Mouse (Mus musculus) spleen, postnatal 36 days (tissue): ENCODE measurements around the gene Pi4ka.

Source experiments
- DNase-seq, 2 experiments: peaks; one replicate each; pipeline ENCODE4 v3.0.0; 2022; ENCODE audit warnings: low spot score in 2 of 2, mixed read lengths in 1 of 2

The Pi4ka gene

GRCm38 (mm10) chr16:17275721-17276120 lies 130.4 kb downstream of the Pi4ka start, which contains the start of gene Tmem191c:
Gene Tmem191c, plus strand, starts transcription at chr16:17276077.
- DNase-seq, result no peak

GRCm38 (mm10) chr16:17271856-17272255 lies 134.3 kb downstream of the Pi4ka start:
- DNase-seq, result no peak

GRCm38 (mm10) chr16:17271124-17271523 lies 135.0 kb downstream of the Pi4ka start:
- DNase-seq, result peak in 1 of 2 experiments; percentile 33

GRCm38 (mm10) chr16:17269872-17270271 lies 136.2 kb downstream of the Pi4ka start:
- DNase-seq, result no peak

GRCm38 (mm10) chr16:17267937-17268336 lies 138.2 kb downstream of the Pi4ka start:
- no peak for DNase-seq

GRCm38 (mm10) chr16:17266113-17266512 lies 140.0 kb downstream of the Pi4ka start:
- no peak for DNase-seq

GRCm38 (mm10) chr16:17261341-17261740 lies 144.8 kb downstream of the Pi4ka start:
- no peak for DNase-seq

- no peak for DNase-seq
Measured at GRCm38 (mm10) chr16:17258917-17259316, 147.2 kb downstream of the Pi4ka start.

- DNase-seq, result no peak
Measured at GRCm38 (mm10) chr16:17257359-17257821, 148.7 kb downstream of the Pi4ka start.

GRCm38 (mm10) chr16:17255270-17255669 lies 150.8 kb downstream of the Pi4ka start:
- no peak for DNase-seq

- DNase-seq, result no peak
Measured at GRCm38 (mm10) chr16:17254005-17254597, 152.0 kb downstream of the Pi4ka start.

- DNase-seq, result no peak
Measured at GRCm38 (mm10) chr16:17252841-17253240, 153.3 kb downstream of the Pi4ka start.

GRCm38 (mm10) chr16:17252086-17252726 lies 153.9 kb downstream of the Pi4ka start:
- DNase-seq, result no peak

GRCm38 (mm10) chr16:17251539-17251938 lies 154.6 kb downstream of the Pi4ka start:
- DNase-seq, result no peak

- DNase-seq, result no peak
Measured at GRCm38 (mm10) chr16:17249135-17249534, 157.0 kb downstream of the Pi4ka start.

- no peak for DNase-seq
Measured at GRCm38 (mm10) chr16:17247727-17248126, 158.4 kb downstream of the Pi4ka start.

- no peak for DNase-seq
Measured at GRCm38 (mm10) chr16:17244996-17245395, 161.1 kb downstream of the Pi4ka start.

GRCm38 (mm10) chr16:17243731-17244130 lies 162.4 kb downstream of the Pi4ka start:
- no peak for DNase-seq

- DNase-seq, result no peak
Measured at GRCm38 (mm10) chr16:17239409-17239808, 166.7 kb downstream of the Pi4ka start.

- DNase-seq, result no peak
Measured at GRCm38 (mm10) chr16:17237634-17238033, 168.5 kb downstream of the Pi4ka start.

GRCm38 (mm10) chr16:17234916-17235665 lies 171.0 kb downstream of the Pi4ka start:
- no peak for DNase-seq

- no peak for DNase-seq
Measured at GRCm38 (mm10) chr16:17234499-17234895, 171.6 kb downstream of the Pi4ka start.
